ENCODE assay signal across 16 mouse cellular contexts in the genomic region with DNA sequence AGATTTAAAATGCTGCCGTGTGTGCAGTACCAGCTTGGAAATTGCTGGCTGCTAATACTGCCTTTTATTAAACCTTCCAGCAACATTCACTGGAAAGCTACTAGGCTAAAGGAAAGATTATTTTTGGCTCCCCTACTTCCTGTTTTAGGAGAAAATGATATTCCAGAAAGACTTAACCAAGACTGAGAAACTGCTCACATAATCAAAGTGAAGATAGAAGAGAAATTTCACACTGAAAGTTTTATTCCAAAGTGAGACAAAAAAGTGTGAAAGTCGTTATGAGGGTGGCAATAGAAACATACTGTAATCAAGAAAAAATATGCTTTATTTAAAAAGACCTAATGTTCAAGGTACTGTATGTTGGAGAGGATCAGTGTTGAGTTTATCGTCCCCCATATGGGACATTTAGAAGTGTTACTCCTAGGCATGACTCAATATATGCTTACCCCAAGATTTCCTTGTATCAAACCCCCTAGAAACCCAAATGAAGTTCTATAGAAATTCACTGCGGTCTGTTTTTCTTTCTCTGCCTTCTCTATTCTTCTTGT. TPM values are rescaled to one million over a fixed set of nuclear protein-coding genes. Genes with fewer than 3 reads are reported as not detected.
A peak's percentile ranks its signal among the peaks of the same experiment; 100 is the strongest.
DNase-seq lines count a peak whose midpoint lies in the region; ATAC-seq and TF ChIP-seq lines count a peak whose summit lies in the region.
"Had no signal": no experiment of that assay in that cellular context is flagged by ENCODE, and none has a peak within 500 bp of the region (broad histone marks: within the 10 kb centered on the region; RNA-seq: fewer than 3 reads in every experiment).

No protein-coding gene starts in this region.

- TF ChIP-seq POLR2A in lung, adult 2 months (IDR thresholded peaks at IDR 0.05; ENCODE audit: borderline replicate concordance, extremely low read depth, low read depth, low read length): no peak
- no peak for TF ChIP-seq POLR2A in limb, embryonic 14.5 days (IDR thresholded peaks at IDR 0.05; ENCODE audit: borderline replicate concordance, extremely low read depth, insufficient read depth, insufficient read length)
- TF ChIP-seq POLR2A in cerebellum, adult 2 months (IDR thresholded peaks at IDR 0.05; ENCODE audit: borderline replicate concordance, insufficient read depth, low read length): no peak

- H3K4me3 ChIP-seq in gastrocnemius, adult 2 months: no peak overlapping the region
- no peak overlapping the region for H3K4me3 ChIP-seq in hindbrain, postnatal 0 days (ENCODE audit: low read length)
- no peak overlapping the region for H3K4me3 ChIP-seq in hindbrain, embryonic 14.5 days (replicated peaks; ENCODE audit: low read length)
- H3K4me3 ChIP-seq in lung, embryonic 16.5 days (ENCODE audit: low read length): no peak overlapping the region
- no peak overlapping the region for H3K4me3 ChIP-seq in lung, adult 2 months (replicated peaks; ENCODE audit: extremely low read depth, low read depth, low read length)
- no peak overlapping the region for H3K4me3 ChIP-seq in limb, embryonic 14.5 days (replicated peaks; ENCODE audit: low read length)
- H3K4me3 ChIP-seq in cerebellum, adult 2 months (replicated peaks; ENCODE audit: insufficient read depth, low read depth, low read length): no peak overlapping the region
- H3K4me3 ChIP-seq: embryonic facial prominence, embryonic 15.5 days; forebrain, embryonic 12.5 days; intestine, embryonic 15.5 days; liver, embryonic 15.5 days; megakaryocyte, embryonic 14.5 days; neural tube, embryonic 12.5 days had no signal

- H3K27me3 ChIP-seq in hindbrain, postnatal 0 days (ENCODE audit: insufficient read depth, low read length): no peaks in the 10 kb centered on the region
- no peaks in the 10 kb centered on the region for H3K27me3 ChIP-seq in hindbrain, embryonic 14.5 days (ENCODE audit: control insufficient read depth, insufficient read depth, low read length)
- no peaks in the 10 kb centered on the region for H3K27me3 ChIP-seq in lung, embryonic 16.5 days (ENCODE audit: control insufficient read depth, insufficient read depth, low read depth, low read length)
- H3K27me3 ChIP-seq in limb, embryonic 14.5 days (ENCODE audit: control insufficient read depth, insufficient read depth, low read length): no peaks in the 10 kb centered on the region
- H3K27me3 ChIP-seq in cerebellum, adult 2 months (ENCODE audit: control insufficient read depth, insufficient read depth, low read length): no peaks in the 10 kb centered on the region
- H3K27me3 ChIP-seq: embryonic facial prominence, embryonic 15.5 days; forebrain, embryonic 12.5 days; intestine, embryonic 15.5 days; liver, embryonic 15.5 days; megakaryocyte, embryonic 14.5 days; neural tube, embryonic 12.5 days had no signal

- no peaks in the 10 kb centered on the region for H3K4me1 ChIP-seq in hindbrain, postnatal 0 days (ENCODE audit: insufficient read depth, low read length)
- H3K4me1 ChIP-seq in hindbrain, embryonic 14.5 days (replicated peaks; ENCODE audit: control insufficient read depth, insufficient read depth, low read length): no peaks in the 10 kb centered on the region
- peaks cover 8% of the 10 kb centered on the region for H3K4me1 ChIP-seq in lung, embryonic 16.5 days (replicated peaks; ENCODE audit: control insufficient read depth, insufficient read depth, low read length)
- H3K4me1 ChIP-seq in lung, adult 2 months (ENCODE audit: control insufficient read depth, insufficient read depth, low read length): peaks cover 4% of the 10 kb centered on the region; the same call in 1 of the 2 replicates
- 0 out of 2 replicates have a peak, but pooled peaks cover 4% of the 10 kb centered on the region for H3K4me1 ChIP-seq in limb, embryonic 14.5 days (ENCODE audit: control insufficient read depth, insufficient read depth, low read length)
- no peaks in the 10 kb centered on the region; the same call in 1 of the 2 replicates for H3K4me1 ChIP-seq in cerebellum, adult 2 months (ENCODE audit: control insufficient read depth, insufficient read depth, low read length)
- H3K4me1 ChIP-seq: embryonic facial prominence, embryonic 15.5 days; forebrain, embryonic 12.5 days; intestine, embryonic 15.5 days; liver, embryonic 15.5 days; megakaryocyte, embryonic 14.5 days; neural tube, embryonic 12.5 days had no signal

- no peak for ATAC-seq in hindbrain, postnatal 0 days
- no peak for ATAC-seq in hindbrain, embryonic 14.5 days (ENCODE audit: low FRiP score)
- ATAC-seq in lung, embryonic 16.5 days (ENCODE audit: low read depth): no peak
- ATAC-seq in limb, embryonic 14.5 days (ENCODE audit: low FRiP score, low read depth): no peak
- ATAC-seq: intestine, embryonic 15.5 days had no signal

- DNase-seq in gastrocnemius, adult 2 months: no peak
- no peak for DNase-seq in gastrocnemius, postnatal 10 days
- no peak for DNase-seq in hindbrain, postnatal 0 days (ENCODE audit: low spot score)
- DNase-seq in hindbrain, embryonic 14.5 days (ENCODE audit: low spot score): no peak
- DNase-seq in lung, adult 2 months: no peak
- no peak for DNase-seq in limb, embryonic 14.5 days (ENCODE audit: low spot score)
- no peak for DNase-seq in cerebellum, adult 2 months
- DNase-seq: cerebellum, adult 18-20 months had no signal

- no peak overlapping the region for H3K9ac ChIP-seq in hindbrain, postnatal 0 days (replicated peaks; ENCODE audit: low read length)
- no peak overlapping the region for H3K9ac ChIP-seq in hindbrain, embryonic 14.5 days
- H3K9ac ChIP-seq in lung, embryonic 16.5 days (ENCODE audit: low read length): no peak overlapping the region
- H3K9ac ChIP-seq in limb, embryonic 14.5 days (ENCODE audit: low read depth, low read length, severe bottlenecking): no peak overlapping the region
- H3K9ac ChIP-seq: embryonic facial prominence, embryonic 15.5 days; forebrain, embryonic 12.5 days; intestine, embryonic 15.5 days; liver, embryonic 15.5 days; neural tube, embryonic 12.5 days had no signal

- no peaks in the 10 kb centered on the region for H3K36me3 ChIP-seq in hindbrain, postnatal 0 days (ENCODE audit: insufficient read depth, low read length)
- H3K36me3 ChIP-seq in hindbrain, embryonic 14.5 days (replicated peaks; ENCODE audit: control insufficient read depth, insufficient read depth): no peaks in the 10 kb centered on the region
- no peaks in the 10 kb centered on the region for H3K36me3 ChIP-seq in lung, embryonic 16.5 days (ENCODE audit: control insufficient read depth, insufficient read depth, low read length)
- no peaks in the 10 kb centered on the region for H3K36me3 ChIP-seq in limb, embryonic 14.5 days (ENCODE audit: control insufficient read depth, insufficient read depth, low read length)
- H3K36me3 ChIP-seq: embryonic facial prominence, embryonic 15.5 days; forebrain, embryonic 12.5 days; intestine, embryonic 15.5 days; liver, embryonic 15.5 days; neural tube, embryonic 12.5 days had no signal

- peak overlapping the region; percentile 74 for H3K27ac ChIP-seq in gastrocnemius, adult 2 months
- H3K27ac ChIP-seq in hindbrain, postnatal 0 days: peak overlapping the region; percentile 54; the same call in 1 of the 2 replicates
- no peak overlapping the region for H3K27ac ChIP-seq in hindbrain, embryonic 14.5 days
- peak overlapping the region; percentile 71 for H3K27ac ChIP-seq in lung, embryonic 16.5 days (ENCODE audit: low read length)
- 0 out of 2 replicates have a peak overlapping the region, but pooled peaks have one; percentile 48 for H3K27ac ChIP-seq in limb, embryonic 14.5 days (replicated peaks; ENCODE audit: low read depth, low read length)
- no peak overlapping the region for H3K27ac ChIP-seq in cerebellum, adult 2 months (ENCODE audit: insufficient read depth, low read length)
- H3K27ac ChIP-seq: embryonic facial prominence, embryonic 15.5 days; forebrain, embryonic 12.5 days; intestine, embryonic 15.5 days; liver, embryonic 15.5 days; neural tube, embryonic 12.5 days had no signal

- TF ChIP-seq CTCF in gastrocnemius, adult 2 months (IDR thresholded peaks at IDR 0.05): no peak
- no peak for TF ChIP-seq CTCF in hindbrain, postnatal 0 days (IDR thresholded peaks at IDR 0.05; ENCODE audit: low read depth)
- no peak for TF ChIP-seq CTCF in lung, adult 2 months (IDR thresholded peaks at IDR 0.05; ENCODE audit: insufficient read depth, low read length)
- TF ChIP-seq CTCF in cerebellum, adult 2 months (IDR thresholded peaks at IDR 0.05; ENCODE audit: borderline replicate concordance, insufficient read depth, low read depth, low read length): no peak

- 79% methylated on average over 4 of the region's 4 CpGs for WGBS in hindbrain, postnatal 0 days
- 83% methylated on average over 4 of the region's 4 CpGs for WGBS in hindbrain, embryonic 14.5 days
- 72% methylated on average over 4 of the region's 4 CpGs for WGBS in lung, embryonic 16.5 days
- WGBS in lung, adult 2 months: 79% methylated on average over 4 of the region's 4 CpGs
- 72% methylated on average over 4 of the region's 4 CpGs for WGBS in limb, embryonic 14.5 days
- 78% methylated on average over 4 of the region's 4 CpGs for WGBS in cerebellum, adult 2 months

- no peaks in the 10 kb centered on the region for H3K9me3 ChIP-seq in hindbrain, postnatal 0 days (ENCODE audit: low read length)
- no peaks in the 10 kb centered on the region for H3K9me3 ChIP-seq in hindbrain, embryonic 14.5 days (ENCODE audit: control insufficient read depth, low read length)
- H3K9me3 ChIP-seq in lung, embryonic 16.5 days (ENCODE audit: control insufficient read depth, low read length): no peaks in the 10 kb centered on the region
- H3K9me3 ChIP-seq in limb, embryonic 14.5 days (ENCODE audit: control insufficient read depth, low read length): no peaks in the 10 kb centered on the region
- H3K9me3 ChIP-seq: embryonic facial prominence, embryonic 15.5 days; forebrain, embryonic 12.5 days; intestine, embryonic 15.5 days; liver, embryonic 15.5 days; neural tube, embryonic 12.5 days had no signal

- intact Hi-C loops in gastrocnemius, adult 2 months (cut with DNase I): no loop called here

- H3K4me2 ChIP-seq in hindbrain, postnatal 0 days (ENCODE audit: low read depth, low read length): no peak overlapping the region
- H3K4me2 ChIP-seq in hindbrain, embryonic 14.5 days (replicated peaks): no peak overlapping the region
- H3K4me2 ChIP-seq in lung, embryonic 16.5 days (ENCODE audit: low read depth, low read length): no peak overlapping the region
- H3K4me2 ChIP-seq in limb, embryonic 14.5 days (replicated peaks; ENCODE audit: low read depth, low read length, severe bottlenecking): no peak overlapping the region
- H3K4me2 ChIP-seq: embryonic facial prominence, embryonic 15.5 days; forebrain, embryonic 12.5 days; intestine, embryonic 15.5 days; liver, embryonic 15.5 days; neural tube, embryonic 12.5 days had no signal

RNA-seq across cellular contexts. Expression of a gene that starts 48.3 kb away (rescaled TPM):
- total RNA-seq in gastrocnemius, adult 2 months (2021): 1 to 10 TPM in 1 of 2 experiments, under 1 TPM in 1; 0.61 to 1.3 TPM
- total RNA-seq in gastrocnemius, postnatal 10 days (2021): 1 to 10 TPM; 3.2 to 3.4 TPM
- total RNA-seq in hindbrain, postnatal 0 days (2014; rRNA removed): 0.79 and 2.0 TPM in 2 replicates
- 1.5 and 1.7 TPM in 2 replicates for polyA plus RNA-seq in hindbrain, postnatal 0 days (2015; fragmentation: Nextera tagmentation; extraction: Ambion mirVana)
- 1.1 and 1.7 TPM in 2 replicates for polyA plus RNA-seq in hindbrain, embryonic 14.5 days (2014; fragmentation: Nextera tagmentation; extraction: Ambion mirVana)
- polyA plus RNA-seq in lung, embryonic 16.5 days (2015; fragmentation: Nextera tagmentation; extraction: Ambion mirVana): 15.8 and 18.0 TPM in 2 replicates
- 1.7 and 1.8 TPM in 2 replicates for polyA plus RNA-seq in lung, adult 2 months (2012; rRNA removed)
- polyA plus RNA-seq in limb, embryonic 14.5 days (2012; rRNA removed): 9.0 TPM in 2 replicates
- polyA plus RNA-seq in limb, embryonic 14.5 days (2014; fragmentation: Nextera tagmentation; extraction: Ambion mirVana): 18.3 and 21.2 TPM in 2 replicates
- 0.40 and 0.56 TPM in 2 replicates for polyA plus RNA-seq in cerebellum, adult 2 months (2012; rRNA removed)
- total RNA-seq: common myeloid progenitor, adult 5-6 weeks had no signal

Comparison
In these comparisons a context has a peak if more than half of its experiments do, and no peak if none do; other contexts are left out.
1. H3K27ac ChIP-seq: peak in gastrocnemius, adult 2 months (single experiment), hindbrain, postnatal 0 days (single experiment), lung, embryonic 16.5 days (single experiment) and limb, embryonic 14.5 days (single experiment); none in hindbrain, embryonic 14.5 days (single experiment) and cerebellum, adult 2 months (single experiment).